Mouse (Mus musculus): ENCODE data around the gene 5031439G07Rik. TPM values are rescaled to one million over a fixed set of nuclear protein-coding genes. Genes with fewer than 3 reads are reported as not detected.

5031439G07Rik gene
- polyA plus RNA-seq, 1 experiment from 2014 or later = 10.0 TPM

GRCm38 (mm10) chr15:84959891-84960290 is 28.5 kb downstream of the 5031439G07Rik start:
- H3K4me2 ChIP-seq (ENCODE audit: low read length) = no peak overlapping the region
- DNase-seq (ENCODE audit: low spot score) (no peak), ATAC-seq (replicated peaks; ENCODE audit: low FRiP score, low read depth) (no peak)
- no peak overlapping the region for H3K27ac ChIP-seq
- no peak overlapping the region for H3K4me3 ChIP-seq (replicated peaks; ENCODE audit: low read depth, low read length)
- H3K4me1 ChIP-seq (replicated peaks; ENCODE audit: insufficient read depth, low read length) = no peaks in the 10 kb centered on the region
- H3K27me3 ChIP-seq (ENCODE audit: insufficient read depth, low read length) = no peaks in the 10 kb centered on the region
- H3K9me3 ChIP-seq (replicated peaks; ENCODE audit: low read length) = no peaks in the 10 kb centered on the region
- TF ChIP-seq CTCF (IDR thresholded peaks at IDR 0.05; ENCODE audit: low read depth) = no peak
- 79% methylated on average over 6 of the region's 6 CpGs for WGBS
- peaks cover 8% of the 10 kb centered on the region; the same call in 1 of the 2 replicates for H3K36me3 ChIP-seq (ENCODE audit: insufficient read depth, low read length)
- no peak overlapping the region for H3K9ac ChIP-seq (ENCODE audit: low read depth, low read length)

GRCm38 (mm10) chr15:84958331-84958730 is 30.0 kb downstream of the 5031439G07Rik start:
- Histone ChIP-seq H3K9ac (ENCODE audit: low read depth, low read length) (no peak overlapping the region), H3K4me3 (replicated peaks; ENCODE audit: low read depth, low read length) (no peak overlapping the region), H3K27me3 (ENCODE audit: insufficient read depth, low read length) (no peaks in the 10 kb centered on the region), H3K9me3 (replicated peaks; ENCODE audit: low read length) (no peaks in the 10 kb centered on the region), H3K4me2 (ENCODE audit: low read length) (no peak overlapping the region), H3K36me3 (ENCODE audit: insufficient read depth, low read length) (peaks cover 16% of the 10 kb centered on the region; the same call in 1 of the 2 replicates), H3K27ac (no peak overlapping the region), H3K4me1 (replicated peaks; ENCODE audit: insufficient read depth, low read length) (no peaks in the 10 kb centered on the region)
- DNase-seq (ENCODE audit: low spot score) (no peak), ATAC-seq (replicated peaks; ENCODE audit: low FRiP score, low read depth) (no peak)
- WGBS = 93% methylated on average over 3 of the region's 3 CpGs
- TF ChIP-seq CTCF (IDR thresholded peaks at IDR 0.05; ENCODE audit: low read depth) = no peak

- no peak overlapping the region for H3K27ac ChIP-seq
Observed at GRCm38 (mm10) chr15:84957851-84958250, 30.5 kb downstream of the 5031439G07Rik start.

GRCm38 (mm10) chr15:84953259-84953658 is 35.1 kb downstream of the 5031439G07Rik start:
- Histone ChIP-seq H3K27me3 (ENCODE audit: insufficient read depth, low read length) (no peaks in the 10 kb centered on the region), H3K4me1 (replicated peaks; ENCODE audit: insufficient read depth, low read length) (no peaks in the 10 kb centered on the region), H3K9me3 (replicated peaks; ENCODE audit: low read length) (no peaks in the 10 kb centered on the region), H3K4me2 (ENCODE audit: low read length) (no peak overlapping the region), H3K4me3 (replicated peaks; ENCODE audit: low read depth, low read length) (no peak overlapping the region), H3K27ac (no peak overlapping the region), H3K36me3 (ENCODE audit: insufficient read depth, low read length) (peaks cover 33% of the 10 kb centered on the region), H3K9ac (ENCODE audit: low read depth, low read length) (no peak overlapping the region)
- DNase-seq (ENCODE audit: low spot score) = no peak
- TF ChIP-seq CTCF (IDR thresholded peaks at IDR 0.05; ENCODE audit: low read depth) = no peak
- no peak for ATAC-seq (replicated peaks; ENCODE audit: low FRiP score, low read depth)
- WGBS = 82% methylated on average over 11 of the region's 11 CpGs

More at GRCm38 (mm10) chr15:84957851-84958250, 30.5 kb downstream of the 5031439G07Rik start:
- peak; percentile 11 for DNase-seq (ENCODE audit: low spot score)
- Histone ChIP-seq H3K9me3 (replicated peaks; ENCODE audit: low read length) (no peaks in the 10 kb centered on the region), H3K4me3 (replicated peaks; ENCODE audit: low read depth, low read length) (no peak overlapping the region), H3K4me2 (ENCODE audit: low read length) (no peak overlapping the region), H3K9ac (ENCODE audit: low read depth, low read length) (no peak overlapping the region), H3K4me1 (replicated peaks; ENCODE audit: insufficient read depth, low read length) (no peaks in the 10 kb centered on the region), H3K36me3 (ENCODE audit: insufficient read depth, low read length) (peaks cover 19% of the 10 kb centered on the region; the same call in 1 of the 2 replicates), H3K27me3 (ENCODE audit: insufficient read depth, low read length) (no peaks in the 10 kb centered on the region)
- no peak for ATAC-seq (replicated peaks; ENCODE audit: low FRiP score, low read depth)
- 38% methylated on average over 3 of the region's 3 CpGs for WGBS
- TF ChIP-seq CTCF (IDR thresholded peaks at IDR 0.05; ENCODE audit: low read depth) = no peak

GRCm38 (mm10) chr15:84950053-84950452 is 38.3 kb downstream of the 5031439G07Rik start:
- H3K36me3 ChIP-seq (ENCODE audit: insufficient read depth, low read length) = peaks cover 31% of the 10 kb centered on the region
- 90% methylated on average over 4 of the region's 4 CpGs for WGBS
- no peak overlapping the region for H3K4me2 ChIP-seq (ENCODE audit: low read length)
- H3K9me3 ChIP-seq (replicated peaks; ENCODE audit: low read length) = no peaks in the 10 kb centered on the region
- no peak overlapping the region for H3K9ac ChIP-seq (ENCODE audit: low read depth, low read length)
- no peaks in the 10 kb centered on the region for H3K27me3 ChIP-seq (ENCODE audit: insufficient read depth, low read length)
- no peaks in the 10 kb centered on the region for H3K4me1 ChIP-seq (replicated peaks; ENCODE audit: insufficient read depth, low read length)
- no peak overlapping the region for H3K4me3 ChIP-seq (replicated peaks; ENCODE audit: low read depth, low read length)
- DNase-seq (ENCODE audit: low spot score) (no peak), ATAC-seq (replicated peaks; ENCODE audit: low FRiP score, low read depth) (no peak)
- no peak for TF ChIP-seq CTCF (IDR thresholded peaks at IDR 0.05; ENCODE audit: low read depth)
- H3K27ac ChIP-seq = no peak overlapping the region

- Histone ChIP-seq H3K27me3 (ENCODE audit: insufficient read depth, low read length) (no peaks in the 10 kb centered on the region), H3K9ac (ENCODE audit: low read depth, low read length) (no peak overlapping the region), H3K36me3 (ENCODE audit: insufficient read depth, low read length) (peaks cover 29% of the 10 kb centered on the region), H3K4me2 (ENCODE audit: low read length) (no peak overlapping the region), H3K27ac (no peak overlapping the region), H3K4me3 (replicated peaks; ENCODE audit: low read depth, low read length) (no peak overlapping the region), H3K9me3 (replicated peaks; ENCODE audit: low read length) (no peaks in the 10 kb centered on the region), H3K4me1 (replicated peaks; ENCODE audit: insufficient read depth, low read length) (no peaks in the 10 kb centered on the region)
- DNase-seq (ENCODE audit: low spot score) (no peak), ATAC-seq (replicated peaks; ENCODE audit: low FRiP score, low read depth) (no peak)
- WGBS = 88% methylated on average over 14 of the region's 14 CpGs
- TF ChIP-seq CTCF (IDR thresholded peaks at IDR 0.05; ENCODE audit: low read depth) = no peak
Observed at GRCm38 (mm10) chr15:84948990-84949389, 39.4 kb downstream of the 5031439G07Rik start.

- no peak for TF ChIP-seq CTCF (IDR thresholded peaks at IDR 0.05; ENCODE audit: low read depth)
- peaks cover 18% of the 10 kb centered on the region for H3K36me3 ChIP-seq (ENCODE audit: insufficient read depth, low read length)
- ATAC-seq (replicated peaks; ENCODE audit: low FRiP score, low read depth) = no peak
Observed at GRCm38 (mm10) chr15:84944319-84944718, 44.0 kb downstream of the 5031439G07Rik start.

More at GRCm38 (mm10) chr15:84944319-84944718, 44.0 kb downstream of the 5031439G07Rik start:
- no peak for DNase-seq (ENCODE audit: low spot score)
- Histone ChIP-seq H3K9me3 (replicated peaks; ENCODE audit: low read length) (no peaks in the 10 kb centered on the region), H3K4me3 (replicated peaks; ENCODE audit: low read depth, low read length) (no peak overlapping the region), H3K4me1 (replicated peaks; ENCODE audit: insufficient read depth, low read length) (no peaks in the 10 kb centered on the region), H3K4me2 (ENCODE audit: low read length) (no peak overlapping the region), H3K9ac (ENCODE audit: low read depth, low read length) (no peak overlapping the region), H3K27me3 (ENCODE audit: insufficient read depth, low read length) (no peaks in the 10 kb centered on the region), H3K27ac (no peak overlapping the region)
- WGBS = 87% methylated on average over 5 of the region's 5 CpGs

All from kidney, postnatal 0 days (tissue).